Mouse (Mus musculus) cerebellum, adult 2 months (tissue): ENCODE measurements around the gene Gdpd5. TPM values are rescaled to one million over a fixed set of nuclear protein-coding genes. Genes with fewer than 3 reads are reported as not detected.
"Not testable (repeated sequence)": the region's sequence is repeated elsewhere in the genome, so short reads cannot be mapped to it uniquely, and the experiment has no call there.

ENCODE experiments used
- DNase-seq, 2 experiments: peaks; one replicate each; pipeline ENCODE4 v3.0.0; 2021
- H3K27ac ChIP-seq: fragments of 200-500 bp; 2 replicates; pipeline ENCODE4 v1.5.1; 2012; ENCODE audit warnings: low read length, control low read depth, inconsistent platforms; ENCODE audit not compliant: insufficient read depth
- H3K27me3 ChIP-seq: fragments of 200-500 bp; 2 replicates; pipeline ENCODE4 v1.6.1; 2012; ENCODE audit warnings: inconsistent platforms, mild to moderate bottlenecking, low read length, moderate library complexity; ENCODE audit not compliant: control insufficient read depth, insufficient read depth
- H3K4me1 ChIP-seq: fragments of 200-500 bp; 2 replicates; pipeline ENCODE4 v1.6.1; 2011; ENCODE audit warnings: low read length; ENCODE audit not compliant: control insufficient read depth, insufficient read depth
- H3K4me3 ChIP-seq: fragments of 200-500 bp; replicated peaks from 2 replicates; pipeline ENCODE3; 2011; ENCODE audit warnings: mild to moderate bottlenecking, low read depth, low read length, control low read depth; ENCODE audit not compliant: insufficient read depth
- CTCF ChIP-seq: fragments of 200-500 bp; IDR thresholded peaks from 2 replicates; pipeline ENCODE4 v1.5.1; 2011; ENCODE audit warnings: low read depth, mild to moderate bottlenecking, control low read depth, low read length, moderate library complexity, borderline replicate concordance; ENCODE audit not compliant: insufficient read depth
- POLR2A ChIP-seq: fragments of 200-500 bp; IDR thresholded peaks from 2 replicates; pipeline ENCODE4 v1.6.1; 2011; ENCODE audit warnings: low read length, control low read depth, borderline replicate concordance; ENCODE audit not compliant: insufficient read depth
- WGBS: fragments of 180-500 bp; shearing (Covaris S2); methylation state at CpG from one replicate; pipeline ENCODE4 v1.1.7; 2018; 5-methylcytosine and 5-hydroxymethylcytosine counted together
- polyA plus RNA-seq: library from polyadenylated mRNA; depleted of rRNA; stranded (reverse); fragments of >200 nt; gene quantifications from 2 replicates; pipeline ENCODE4 v1.2.3, GENCODE M21; 2012

The Gdpd5 gene
- polyA plus RNA-seq, 1 experiment, result 49.4 TPM

DNA sequence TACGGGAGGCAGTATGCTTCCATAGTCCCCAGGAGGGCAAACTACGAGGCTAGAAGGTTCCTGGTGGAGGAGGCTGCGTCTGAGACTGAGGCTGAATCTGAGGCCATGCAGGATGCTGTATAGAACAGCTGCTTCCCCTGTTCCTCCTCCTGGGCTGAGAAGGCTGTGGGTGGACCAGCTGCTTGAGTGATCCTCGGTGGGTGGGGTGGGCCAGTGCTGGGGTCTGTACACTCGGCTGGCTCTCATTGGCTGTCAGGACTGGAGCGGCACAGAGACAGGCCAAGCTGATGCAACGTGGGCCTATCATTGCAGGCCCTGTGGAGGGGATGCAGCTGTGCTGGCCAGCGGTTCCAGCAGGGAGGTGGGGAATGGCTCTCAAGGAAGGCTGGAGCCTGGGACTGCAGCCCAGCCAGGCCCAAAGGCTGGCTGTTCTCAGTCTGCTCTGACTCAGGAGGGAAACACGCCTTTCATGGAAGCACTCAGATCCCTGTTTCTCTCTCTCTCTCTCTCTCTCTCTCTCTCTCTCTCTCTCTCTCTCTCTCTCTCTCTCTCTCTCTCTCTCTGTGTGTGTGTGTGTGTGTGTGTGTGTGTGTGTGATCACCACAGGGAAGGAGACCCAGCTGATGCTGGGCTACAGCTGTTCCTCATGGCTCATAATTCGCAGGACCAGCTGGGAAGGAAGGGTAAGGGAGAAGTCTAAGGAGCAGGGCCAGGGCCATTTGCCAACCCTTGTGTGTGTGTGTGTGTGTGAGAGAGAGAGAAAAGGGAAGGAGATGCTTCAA is 21.0 kb upstream of the Gdpd5 start:
- no peak for TF ChIP-seq POLR2A
- no peak for TF ChIP-seq CTCF
- peaks cover 3% of the 10 kb centered on the region; the same call in 1 of the 2 replicates for H3K4me1 ChIP-seq
- H3K27me3 ChIP-seq, result no peaks in the 10 kb centered on the region
- H3K4me3 ChIP-seq, result no peak overlapping the region
- peak in 1 of 2 experiments; percentile 32 for DNase-seq
- no peak overlapping the region for H3K27ac ChIP-seq
- 61% methylated on average over 10 of the region's 10 CpGs for WGBS

DNA sequence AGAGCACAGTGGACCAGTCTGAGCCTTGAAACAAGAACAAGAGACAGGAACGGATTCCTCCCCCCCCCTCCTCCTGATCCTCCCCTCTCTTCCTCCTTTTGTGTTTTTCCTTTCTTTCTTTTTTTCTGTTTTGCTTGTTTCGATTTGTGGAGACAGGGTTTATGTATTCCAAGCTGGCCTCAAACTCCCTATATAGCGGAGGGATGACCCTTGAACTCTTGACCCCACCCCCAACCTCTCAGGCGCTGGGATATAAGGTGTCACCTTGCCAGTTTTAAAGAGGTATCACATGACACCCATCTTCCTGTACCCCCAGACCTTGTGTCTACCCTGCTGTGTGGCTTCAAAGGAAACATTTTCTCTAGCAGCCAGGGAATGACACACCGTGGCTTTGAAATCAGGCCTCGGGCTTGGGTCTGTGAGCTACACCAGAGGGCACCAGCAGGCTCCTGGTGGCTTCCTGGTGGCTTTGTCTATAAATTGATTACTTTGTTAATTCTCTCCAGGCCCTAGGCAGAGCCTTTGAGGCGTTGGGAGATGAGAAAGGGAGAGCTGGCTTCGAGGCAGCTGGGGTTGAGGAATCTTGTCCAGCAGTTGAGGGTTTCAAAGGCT is 20.3 kb upstream of the Gdpd5 start:
- TF ChIP-seq POLR2A, result no peak
- no peak for TF ChIP-seq CTCF

DNA sequence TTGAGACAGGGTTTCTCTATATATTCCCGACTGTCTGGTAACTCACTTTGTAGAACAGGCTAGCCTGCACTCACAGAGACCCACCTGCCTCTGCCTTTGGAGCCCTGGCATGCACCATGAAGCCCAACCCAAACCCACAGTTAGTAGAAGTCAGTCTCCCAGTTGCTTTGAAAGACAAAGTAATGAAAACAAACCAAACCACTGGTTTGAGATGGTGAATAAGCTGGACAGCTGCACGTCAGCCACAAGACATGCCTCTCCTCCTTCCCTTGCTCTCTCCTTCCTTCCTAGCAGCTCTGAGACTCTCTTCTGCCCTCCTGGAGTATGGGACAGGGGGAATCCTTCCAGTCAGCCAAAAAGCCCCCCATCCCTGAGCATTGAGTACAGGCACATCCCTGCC is 19.1 kb upstream of the Gdpd5 start:
- no peak for DNase-seq
- H3K4me3 ChIP-seq, result no peak overlapping the region
- no peaks in the 10 kb centered on the region for H3K27me3 ChIP-seq
- H3K27ac ChIP-seq, result no peak overlapping the region
- TF ChIP-seq CTCF, result no peak
- no peak for TF ChIP-seq POLR2A
- H3K4me1 ChIP-seq, result peaks cover 3% of the 10 kb centered on the region; the same call in 1 of the 2 replicates
- 99% methylated on average over 2 of the region's 2 CpGs for WGBS

More for the DNA sequence above, 20.3 kb upstream of the Gdpd5 start:
- Histone ChIP-seq H3K4me1 (peaks cover 3% of the 10 kb centered on the region; the same call in 1 of the 2 replicates), H3K4me3 (no peak overlapping the region), H3K27me3 (no peaks in the 10 kb centered on the region), H3K27ac (no peak overlapping the region)
- WGBS, result 67% methylated on average over 8 of the region's 8 CpGs
- DNase-seq, result no peak

DNA sequence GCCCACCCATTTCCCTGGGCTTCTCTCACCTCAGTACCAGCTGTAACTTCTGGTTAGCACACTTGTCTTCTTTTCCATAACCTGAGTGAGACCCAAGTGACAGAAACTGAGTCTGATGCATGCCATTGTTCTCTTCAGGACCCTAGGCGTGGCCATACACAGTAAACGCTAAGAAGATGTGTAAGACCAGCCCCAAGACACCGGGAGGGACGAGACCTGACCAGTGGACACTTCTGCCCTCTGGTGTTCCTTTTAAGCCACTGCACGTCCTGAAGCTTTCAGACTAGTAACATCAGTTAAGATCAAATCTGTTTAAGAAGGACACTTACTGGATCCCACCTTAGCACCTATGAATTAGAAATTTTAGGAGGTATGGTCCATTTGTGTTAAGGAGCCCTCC is 16.1 kb upstream of the Gdpd5 start:
- peaks cover 3% of the 10 kb centered on the region; the same call in 1 of the 2 replicates for H3K4me1 ChIP-seq
- peak; percentile 61 to 69 for DNase-seq
- no peak overlapping the region for H3K27ac ChIP-seq
- TF ChIP-seq POLR2A, result no peak
- peak; percentile 96 for TF ChIP-seq CTCF
- H3K27me3 ChIP-seq, result no peaks in the 10 kb centered on the region
- WGBS, result 3% methylated on average over 5 of the region's 5 CpGs
- H3K4me3 ChIP-seq, result no peak overlapping the region

DNA sequence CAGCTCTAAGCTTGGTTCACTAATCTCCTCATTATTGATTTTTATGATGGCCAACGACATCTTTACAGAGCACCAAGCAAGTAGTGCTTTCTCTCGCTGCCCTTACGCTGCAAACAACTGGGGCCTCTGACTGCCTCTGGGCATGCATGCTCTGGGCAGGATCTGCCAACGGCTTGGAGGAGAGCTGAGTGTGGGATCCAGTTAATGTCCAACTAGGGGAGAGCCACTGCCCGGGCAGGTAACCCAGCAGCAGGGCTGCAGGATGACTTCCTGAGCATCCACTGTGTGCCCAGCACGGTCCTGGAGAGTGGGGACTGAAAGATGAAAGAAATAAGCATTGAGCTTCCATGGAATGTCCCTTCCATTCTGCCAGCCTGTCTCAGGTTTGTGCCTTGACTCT is 14.5 kb upstream of the Gdpd5 start:
- Histone ChIP-seq H3K4me3 (no peak overlapping the region), H3K4me1 (peaks cover 3% of the 10 kb centered on the region; the same call in 1 of the 2 replicates), H3K27me3 (no peaks in the 10 kb centered on the region), H3K27ac (no peak overlapping the region)
- TF ChIP-seq CTCF (no peak), POLR2A (no peak)
- WGBS, result 83% methylated on average over 6 of the region's 6 CpGs
- no peak for DNase-seq

DNA sequence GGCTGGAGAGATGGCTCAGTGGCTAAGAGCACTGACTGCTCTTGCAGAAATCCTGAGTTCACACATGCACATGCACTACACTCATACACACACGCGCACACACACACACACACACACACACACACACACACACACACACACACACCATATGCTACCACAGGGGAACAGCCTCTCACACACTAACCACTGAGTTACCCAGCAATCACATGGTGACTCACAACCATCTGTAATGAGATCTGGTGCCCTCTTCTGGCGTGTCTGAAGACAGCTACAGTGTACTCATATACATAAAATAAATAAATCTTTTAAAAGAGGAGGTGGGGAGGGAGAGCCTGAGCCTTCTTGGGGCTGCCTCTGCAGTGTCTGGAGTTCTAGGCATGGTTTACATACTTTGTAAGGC is 6.9 kb upstream of the Gdpd5 start:
- not testable (repeated sequence) for H3K27me3 ChIP-seq, H3K4me1 ChIP-seq, H3K4me3 ChIP-seq, H3K27ac ChIP-seq, DNase-seq
- WGBS, result 66% methylated on average over 3 of the region's 3 CpGs

DNA sequence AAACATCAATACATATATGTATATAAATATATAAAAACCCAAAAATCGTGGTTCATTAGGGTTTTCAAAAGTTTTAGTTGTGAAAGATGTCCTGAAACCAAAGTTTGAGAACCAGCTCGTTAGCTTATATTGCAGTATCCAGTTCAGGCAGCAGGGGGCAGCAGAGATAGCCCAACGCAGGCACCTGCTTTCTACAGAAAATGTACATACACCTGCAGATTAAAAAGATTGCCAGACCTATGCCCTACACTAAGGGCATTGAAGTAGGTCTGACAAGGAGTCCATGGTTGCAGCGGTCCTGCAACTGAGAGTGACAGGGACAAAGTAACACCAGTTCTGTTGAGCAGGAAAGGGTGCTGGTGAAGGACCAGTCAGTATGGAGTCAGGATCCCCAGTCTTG is 5.8 kb upstream of the Gdpd5 start:
- TF ChIP-seq CTCF, result peak; percentile 89
- no peak for TF ChIP-seq POLR2A
- 5% methylated on average over 4 of the region's 4 CpGs for WGBS
- peak; percentile 69 to 85 for DNase-seq
- no peak overlapping the region for H3K4me3 ChIP-seq
- 0 out of 2 replicates have a peak, but pooled peaks cover under 1% of the 10 kb centered on the region for H3K4me1 ChIP-seq
- no peaks in the 10 kb centered on the region for H3K27me3 ChIP-seq
- H3K27ac ChIP-seq, result no peak overlapping the region

DNA sequence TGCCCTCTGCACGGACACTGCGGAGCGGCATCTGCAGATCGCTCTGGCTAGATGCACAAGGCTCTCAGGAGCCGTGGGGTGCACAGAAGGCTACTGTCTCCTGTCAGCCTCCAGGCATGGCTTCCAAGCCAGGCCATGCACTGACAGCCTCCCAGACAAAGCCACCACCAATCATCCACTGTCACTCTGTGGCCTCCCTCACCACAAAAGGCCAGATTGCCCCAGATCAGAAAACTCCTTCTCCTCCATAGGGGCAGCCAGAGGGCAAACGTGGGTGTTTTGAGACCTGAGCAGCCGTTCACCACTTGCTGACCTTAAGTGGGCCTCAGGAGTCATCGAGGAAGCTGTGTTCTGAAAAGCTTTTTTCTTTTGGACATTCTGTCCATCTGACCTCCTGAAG is 2.3 kb upstream of the Gdpd5 start:
- no peak overlapping the region for H3K4me3 ChIP-seq
- DNase-seq, result no peak
- TF ChIP-seq POLR2A (no peak), CTCF (no peak)
- H3K4me1 ChIP-seq, result peaks cover 12% of the 10 kb centered on the region
- WGBS, result 70% methylated on average over 8 of the region's 8 CpGs
- no peaks in the 10 kb centered on the region for H3K27me3 ChIP-seq
- H3K27ac ChIP-seq, result no peak overlapping the region; the same call in 1 of the 2 replicates
